Mouse (Mus musculus): ENCODE measurements at regions not wholly inside any gene's neighbourhood (a gene's known extent, or its start where the extent isn't known, plus 50 kb on each side); places are given as distances from the start of the nearest gene placed in this dataset.

- peak; percentile 1 to 27 for DNase-seq (ENCODE audit: low spot score in 2 of 2)
- intact Hi-C loops (cut with DNase I): no loop called here
Observed at GRCm38 (mm10) chr14:80901346-80901745, 917.5 kb downstream of the Olfm4 start.

- intact Hi-C loops (cut with DNase I): no loop called here
- DNase-seq (ENCODE audit: low spot score in 2 of 2): peak; percentile 2 to 8
Observed at GRCm38 (mm10) chr14:80901759-80902163, 917.9 kb downstream of the Olfm4 start.

GRCm38 (mm10) chr14:80916031-80916430 lies 932.1 kb downstream of the Olfm4 start:
- no peak for DNase-seq (ENCODE audit: low spot score in 2 of 2)
- intact Hi-C loops (cut with DNase I): no loop called here

- no peak for DNase-seq (ENCODE audit: low spot score in 2 of 2)
- intact Hi-C loops (cut with DNase I): no loop called here
Observed at GRCm38 (mm10) chr14:80923732-80924131, 939.9 kb downstream of the Olfm4 start.

GRCm38 (mm10) chr14:80959966-80960365 lies 976.1 kb downstream of the Olfm4 start:
- intact Hi-C loops (cut with DNase I): no loop called here
- DNase-seq (ENCODE audit: low spot score in 2 of 2): no peak

GRCm38 (mm10) chr14:80975795-80976194 lies 991.9 kb downstream of the Olfm4 start:
- intact Hi-C loops (cut with DNase I): no loop called here

GRCm38 (mm10) chr14:80976662-80977061 lies 992.8 kb downstream of the Olfm4 start:
- intact Hi-C loops (cut with DNase I): no loop called here
- DNase-seq (ENCODE audit: low spot score in 2 of 2): no peak

More at GRCm38 (mm10) chr14:80975795-80976194, 991.9 kb downstream of the Olfm4 start:
- no peak for DNase-seq (ENCODE audit: low spot score in 2 of 2)

- intact Hi-C loops (cut with DNase I): no loop called here
- DNase-seq (ENCODE audit: low spot score in 2 of 2): no peak
Observed at GRCm38 (mm10) chr14:80979475-80979874, 995.6 kb downstream of the Olfm4 start.

- intact Hi-C loops (cut with DNase I): no loop called here
- peak in 1 of 2 experiments; percentile 19 for DNase-seq (ENCODE audit: low spot score in 2 of 2)
Observed at GRCm38 (mm10) chr14:80990192-80990591, 1006.3 kb downstream of the Olfm4 start.

- intact Hi-C loops (cut with DNase I): no loop called here
- no peak for DNase-seq (ENCODE audit: low spot score in 2 of 2)
Observed at GRCm38 (mm10) chr14:80990679-80991286, 1006.9 kb downstream of the Olfm4 start.

- intact Hi-C loops (cut with DNase I): no loop called here
- no peak for DNase-seq (ENCODE audit: low spot score in 2 of 2)
Observed at GRCm38 (mm10) chr14:80999030-80999429, 1015.1 kb downstream of the Olfm4 start.

GRCm38 (mm10) chr14:81013208-81013607 lies 1029.3 kb downstream of the Olfm4 start:
- no peak for DNase-seq (ENCODE audit: low spot score in 2 of 2)
- intact Hi-C loops (cut with DNase I): no loop called here

- no peak for DNase-seq (ENCODE audit: low spot score in 2 of 2)
- intact Hi-C loops (cut with DNase I): no loop called here
Observed at GRCm38 (mm10) chr14:81031475-81031874, 1047.6 kb downstream of the Olfm4 start.

GRCm38 (mm10) chr14:81037635-81038034 lies 1053.8 kb downstream of the Olfm4 start:
- no peak for DNase-seq (ENCODE audit: low spot score in 2 of 2)
- intact Hi-C loops (cut with DNase I): no loop called here

GRCm38 (mm10) chr14:81038045-81038444 lies 1054.2 kb downstream of the Olfm4 start:
- DNase-seq (ENCODE audit: low spot score in 2 of 2): no peak
- intact Hi-C loops (cut with DNase I): no loop called here

All from left cerebral cortex, postnatal 14 days (tissue).